Mouse (Mus musculus): ENCODE results near the gene Ninj1. TPM values are rescaled to one million over a fixed set of nuclear protein-coding genes. Genes with fewer than 3 reads are reported as not detected.

Gene Ninj1
- total and polyA plus RNA-seq, 3 experiments: 30.5 to 69.8 TPM; not detected in 1

DNA sequence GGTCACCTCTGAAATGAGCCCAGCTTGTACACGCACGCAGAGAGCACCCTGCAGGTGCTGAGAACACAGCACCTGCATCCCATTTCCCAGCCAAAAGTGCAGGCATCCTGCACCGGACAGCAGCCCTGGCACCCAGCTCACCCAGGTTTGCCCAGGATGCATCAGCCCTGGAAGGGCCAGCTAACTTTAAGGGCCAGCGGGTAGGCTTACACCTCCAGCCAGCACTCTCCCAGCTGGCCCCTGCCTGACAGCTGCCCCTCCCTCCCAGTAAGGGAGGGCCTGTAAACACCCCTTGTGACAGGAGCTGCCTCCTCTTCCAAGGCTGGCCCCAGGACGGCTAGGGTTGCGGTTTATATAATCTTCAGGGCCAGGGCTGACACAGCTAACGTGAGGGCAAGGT is 41.9 kb upstream of the Ninj1 start:
- no peaks in the 10 kb centered on the region for H3K9me3 ChIP-seq (replicated peaks; ENCODE audit: insufficient read depth, low read length)
- no peak for DNase-seq (ENCODE audit: low read depth, low spot score)
- no peaks in the 10 kb centered on the region for H3K79me2 ChIP-seq (ENCODE audit: control insufficient read depth, insufficient read depth, low read length, poor library complexity)
- peaks cover 0 to 1% of the 10 kb centered on the region in 2 experiments; a peak in 1 of 4 replicates for H3K27me3 ChIP-seq (ENCODE audit: control insufficient read depth in 1 of 2, insufficient read depth in 2 of 2, low read length in 2 of 2)
- no peaks in the 10 kb centered on the region for H3K4me1 ChIP-seq (ENCODE audit: control insufficient read depth in 1 of 2, insufficient read depth in 2 of 2, low read length in 2 of 2)
- no peak overlapping the region for H3K27ac ChIP-seq (ENCODE audit: control insufficient read depth, low read depth, low read length)
- no peak for TF ChIP-seq MEF2A (IDR thresholded peaks at IDR 0.05; ENCODE audit: extremely low read depth, insufficient replicate concordance, low read depth, low read length, poor library complexity, severe bottlenecking)
- TF ChIP-seq POLR2A (IDR thresholded peaks at IDR 0.05; ENCODE audit: control insufficient read depth in 1 of 2, insufficient read depth in 1 of 2, low read depth in 1 of 2, low read length in 2 of 2, poor library complexity in 1 of 2): no peak
- no peak for TF ChIP-seq EP300 (IDR thresholded peaks at IDR 0.05; ENCODE audit: low read depth in 1 of 2, low read length in 2 of 2)
- no peak for TF ChIP-seq ZMIZ1 (IDR thresholded peaks at IDR 0.05; ENCODE audit: low read depth, low read length)
- TF ChIP-seq ZKSCAN1 (IDR thresholded peaks at IDR 0.05; ENCODE audit: low read depth, low read length): no peak
- TF ChIP-seq USF2 (IDR thresholded peaks at IDR 0.05; ENCODE audit: borderline replicate concordance in 1 of 2, insufficient read depth in 1 of 2, low read depth in 1 of 2, low read length in 2 of 2): no peak
- no peak for TF ChIP-seq TAL1 (IDR thresholded peaks at IDR 0.05; ENCODE audit: low read length)
- TF ChIP-seq RAD21 (IDR thresholded peaks at IDR 0.05; ENCODE audit: low read depth, low read length): no peak
- TF ChIP-seq ELF1 (IDR thresholded peaks at IDR 0.05; ENCODE audit: low read depth, low read length): no peak
- no peak for TF ChIP-seq HCFC1 (IDR thresholded peaks at IDR 0.05; ENCODE audit: low read depth, low read length)
- TF ChIP-seq SMC3 (IDR thresholded peaks at IDR 0.05; ENCODE audit: low read depth, low read length): no peak
- TF ChIP-seq KAT2A (conservative IDR thresholded peaks at IDR 0.05; ENCODE audit: low read depth, low read length): no peak
- TF ChIP-seq ZC3H11A (IDR thresholded peaks at IDR 0.05; ENCODE audit: low read depth, low read length): no peak
- no peak for TF ChIP-seq MYB (IDR thresholded peaks at IDR 0.05; ENCODE audit: low read depth, low read length)
- no peak for TF ChIP-seq NRF1 (IDR thresholded peaks at IDR 0.05; ENCODE audit: insufficient read depth, low read depth, low read length, poor library complexity, severe bottlenecking)
- H3K4me3 ChIP-seq (ENCODE audit: control insufficient read depth in 1 of 2, insufficient read depth in 1 of 2, low read depth in 2 of 2, low read length in 2 of 2): no peak overlapping the region
- no peak overlapping the region for H3K9ac ChIP-seq (ENCODE audit: control insufficient read depth, low read depth, low read length, poor library complexity, severe bottlenecking)
- H3K36me3 ChIP-seq (ENCODE audit: control insufficient read depth in 1 of 2, insufficient read depth in 2 of 2, low read length in 2 of 2): no peaks in the 10 kb centered on the region

DNA sequence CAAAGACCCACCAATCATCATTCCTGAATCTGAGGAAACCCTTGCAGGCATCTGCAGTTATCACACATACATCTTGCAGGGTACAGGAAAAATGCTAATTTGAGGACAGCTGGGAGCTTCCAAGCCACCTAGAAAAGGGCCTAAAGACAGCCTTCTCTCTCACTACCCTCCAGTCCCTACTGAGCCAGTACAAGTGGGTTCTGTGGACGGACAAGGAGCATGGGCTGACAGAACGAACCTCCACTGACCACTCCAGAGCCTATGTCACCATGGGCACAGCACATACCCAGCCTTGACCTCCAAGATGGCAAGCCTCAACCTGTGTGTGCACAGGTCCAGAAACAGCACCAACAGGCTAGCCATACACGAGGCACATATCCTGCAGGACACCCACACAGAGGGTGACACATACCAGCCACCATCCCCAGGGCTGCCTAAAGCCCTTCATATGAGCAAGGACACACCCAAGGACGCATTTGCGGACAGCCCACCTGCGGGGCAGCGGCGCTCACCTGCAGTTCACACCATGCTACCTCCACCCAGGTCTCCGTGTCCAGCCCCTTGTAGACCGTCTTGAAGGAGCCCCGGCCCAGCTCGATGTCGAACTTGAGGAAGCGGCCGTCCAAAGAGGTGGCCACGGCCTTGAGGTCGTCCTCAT is 41.1 kb upstream of the Ninj1 start:
- H3K79me2 ChIP-seq (ENCODE audit: control insufficient read depth, insufficient read depth, low read length, poor library complexity): no peaks in the 10 kb centered on the region
- H3K27ac ChIP-seq (ENCODE audit: control insufficient read depth, low read depth, low read length): no peak overlapping the region
- TF ChIP-seq MYB (IDR thresholded peaks at IDR 0.05; ENCODE audit: low read depth, low read length) (no peak), RAD21 (IDR thresholded peaks at IDR 0.05; ENCODE audit: low read depth, low read length) (no peak), MAFK (IDR thresholded peaks at IDR 0.05; ENCODE audit: borderline replicate concordance, low read depth, low read length) (no peak), GABPA (IDR thresholded peaks at IDR 0.05; ENCODE audit: low read depth, low read length) (no peak), MYC (IDR thresholded peaks at IDR 0.05; ENCODE audit: low read depth, low read length) (no peak), TAL1 (IDR thresholded peaks at IDR 0.05; ENCODE audit: low read length) (no peak), CHD2 (IDR thresholded peaks at IDR 0.05; ENCODE audit: low read length) (no peak)
- H3K9ac ChIP-seq (ENCODE audit: control insufficient read depth, low read depth, low read length, poor library complexity, severe bottlenecking): no peak overlapping the region
- DNase-seq (ENCODE audit: low read depth, low spot score): no peak
- no peak overlapping the region for H3K4me3 ChIP-seq (ENCODE audit: control insufficient read depth in 1 of 2, insufficient read depth in 1 of 2, low read depth in 2 of 2, low read length in 2 of 2)
- H3K4me1 ChIP-seq (ENCODE audit: control insufficient read depth in 1 of 2, insufficient read depth in 2 of 2, low read length in 2 of 2): no peaks in the 10 kb centered on the region
- no peaks in the 10 kb centered on the region for H3K36me3 ChIP-seq (ENCODE audit: control insufficient read depth in 1 of 2, insufficient read depth in 2 of 2, low read length in 2 of 2)
- H3K27me3 ChIP-seq (ENCODE audit: control insufficient read depth in 1 of 2, insufficient read depth in 2 of 2, low read length in 2 of 2): 0 out of 4 replicates have a peak, but pooled peaks cover 0 to 1% of the 10 kb centered on the region in 2 experiments
- H3K9me3 ChIP-seq (replicated peaks; ENCODE audit: insufficient read depth, low read length): no peaks in the 10 kb centered on the region

Measured in MEL (cell line).